Mouse (Mus musculus): ENCODE measurements around the gene Lsm7. TPM values are rescaled to one million over a fixed set of nuclear protein-coding genes. Genes with fewer than 3 reads are reported as not detected.

The Lsm7 gene
- polyA plus RNA-seq, 1 experiment from 2014 or later = 226 TPM

- Histone ChIP-seq H3K9me3 (replicated peaks) (no peaks in the 10 kb centered on the region), H3K27ac (replicated peaks) (no peak overlapping the region), H3K4me3 (replicated peaks) (no peak overlapping the region), H3K9ac (replicated peaks) (no peak overlapping the region), H3K4me2 (no peak overlapping the region), H3K27me3 (replicated peaks) (peaks cover 39% of the 10 kb centered on the region), H3K36me3 (no peaks in the 10 kb centered on the region), H3K4me1 (peaks cover 28% of the 10 kb centered on the region)
- 64% methylated on average over 8 of the region's 8 CpGs for WGBS
- no peak for ATAC-seq (ENCODE audit: low FRiP score)
Measured at GRCm38 (mm10) chr10:80845055-80845693, 9.8 kb downstream of the Lsm7 start.

GRCm38 (mm10) chr10:80843931-80844547 is 11.0 kb downstream of the Lsm7 start, which contains the start of gene Lingo3:
TSS of gene Lingo3 (minus strand) at chr10:80844039.
- H3K27ac ChIP-seq (replicated peaks) = no peak within 1 kb of the TSS
- WGBS = 8% methylated on average over 40 of the region's 51 CpGs

GRCm38 (mm10) chr10:80843087-80843930 is 11.7 kb downstream of the Lsm7 start:
- peak overlapping the region; percentile 64 for H3K9ac ChIP-seq (replicated peaks)
- H3K9me3 ChIP-seq (replicated peaks) = no peaks in the 10 kb centered on the region
- H3K27me3 ChIP-seq (replicated peaks) = peaks cover 39% of the 10 kb centered on the region
- peak overlapping the region; percentile 77 for H3K4me2 ChIP-seq
- 8% methylated on average over 32 of the region's 32 CpGs for WGBS
- no peaks in the 10 kb centered on the region for H3K36me3 ChIP-seq
- peak; percentile 40 for ATAC-seq (ENCODE audit: low FRiP score)
- no peak overlapping the region for H3K27ac ChIP-seq (replicated peaks)
- peaks cover 28% of the 10 kb centered on the region for H3K4me1 ChIP-seq
- peak overlapping the region; percentile 59 for H3K4me3 ChIP-seq (replicated peaks)

More at GRCm38 (mm10) chr10:80843931-80844547, 11.0 kb downstream of the Lsm7 start, which contains the start of gene Lingo3:
- H3K36me3 ChIP-seq = no peaks in the 10 kb centered on the region
- H3K27me3 ChIP-seq (replicated peaks) = peaks cover 39% of the 10 kb centered on the region
- H3K4me3 ChIP-seq (replicated peaks) = peak within 1 kb of the TSS; percentile 59
- peaks cover 28% of the 10 kb centered on the region for H3K4me1 ChIP-seq
- peak; percentile 60 for ATAC-seq (ENCODE audit: low FRiP score)
- H3K9me3 ChIP-seq (replicated peaks) = no peaks in the 10 kb centered on the region
- peak within 1 kb of the TSS; percentile 77 for H3K4me2 ChIP-seq
- H3K9ac ChIP-seq (replicated peaks) = peak within 1 kb of the TSS; percentile 64

DNA sequence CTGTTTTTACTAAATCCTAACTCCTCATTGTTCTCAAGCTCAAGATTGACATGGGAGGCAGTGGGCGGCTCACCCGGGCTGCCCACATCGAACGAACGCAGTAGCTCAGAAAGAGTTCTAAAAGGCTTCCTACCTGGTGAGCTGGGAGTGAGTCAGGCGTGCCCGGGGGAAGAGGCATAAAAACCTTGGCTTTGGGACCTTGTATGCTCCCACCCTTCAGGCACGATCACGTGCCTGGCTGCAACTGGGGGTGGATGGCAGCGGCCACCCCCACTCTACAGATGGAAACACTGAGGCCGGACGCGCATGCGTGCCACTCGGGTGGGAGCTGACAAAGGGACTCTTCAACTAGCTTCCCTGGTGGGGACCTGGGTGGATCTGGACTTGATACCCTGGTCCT is 12.7 kb downstream of the Lsm7 start:
- H3K27me3 ChIP-seq (replicated peaks) = peaks cover 41% of the 10 kb centered on the region
- 84% methylated on average over 15 of the region's 15 CpGs for WGBS

GRCm38 (mm10) chr10:80841685-80842084 is 13.3 kb downstream of the Lsm7 start:
- Histone ChIP-seq H3K27ac (replicated peaks) (no peak overlapping the region), H3K9me3 (replicated peaks) (no peaks in the 10 kb centered on the region), H3K9ac (replicated peaks) (no peak overlapping the region), H3K4me2 (no peak overlapping the region), H3K27me3 (replicated peaks) (peaks cover 48% of the 10 kb centered on the region), H3K36me3 (no peaks in the 10 kb centered on the region), H3K4me3 (replicated peaks) (no peak overlapping the region), H3K4me1 (peaks cover 28% of the 10 kb centered on the region)
- ATAC-seq (ENCODE audit: low FRiP score) = no peak
- 86% methylated on average over 2 of the region's 2 CpGs for WGBS

More for the DNA sequence above, 12.7 kb downstream of the Lsm7 start:
- peak overlapping the region; percentile 77; the same call in 1 of the 2 replicates for H3K4me2 ChIP-seq
- ATAC-seq (ENCODE audit: low FRiP score) = no peak
- no peak overlapping the region for H3K9ac ChIP-seq (replicated peaks)
- no peak overlapping the region for H3K27ac ChIP-seq (replicated peaks)
- H3K4me1 ChIP-seq = peaks cover 28% of the 10 kb centered on the region
- H3K9me3 ChIP-seq (replicated peaks) = no peaks in the 10 kb centered on the region
- H3K36me3 ChIP-seq = no peaks in the 10 kb centered on the region
- peak overlapping the region; percentile 59; the same call in 1 of the 2 replicates for H3K4me3 ChIP-seq (replicated peaks)

DNA sequence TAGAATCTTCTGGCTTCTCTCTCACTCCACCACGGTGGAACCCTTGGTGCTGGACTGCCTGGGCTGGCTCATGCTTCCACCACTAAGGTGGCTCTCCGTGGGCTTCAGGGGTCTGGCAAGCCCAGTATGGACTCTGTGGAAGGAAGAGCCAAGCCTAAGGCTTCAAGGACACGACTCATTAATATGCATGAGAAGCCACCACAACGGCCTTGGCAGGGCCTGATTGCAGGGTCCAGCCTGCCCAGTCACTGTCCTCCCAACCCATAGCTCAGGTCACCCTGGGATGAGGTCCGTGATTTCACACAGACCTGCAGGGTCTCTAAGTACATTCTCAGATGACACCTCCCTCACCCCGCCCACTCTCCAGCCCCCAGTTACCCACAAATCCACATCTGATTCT is 15.2 kb downstream of the Lsm7 start:
- Histone ChIP-seq H3K27me3 (replicated peaks) (peaks cover 55% of the 10 kb centered on the region), H3K4me2 (no peak overlapping the region), H3K4me1 (peaks cover 30% of the 10 kb centered on the region), H3K9me3 (replicated peaks) (no peaks in the 10 kb centered on the region), H3K9ac (replicated peaks) (0 out of 2 replicates have a peak overlapping the region, but pooled peaks have one; percentile 2), H3K36me3 (peaks cover 3% of the 10 kb centered on the region; the same call in 1 of the 2 replicates), H3K4me3 (replicated peaks) (no peak overlapping the region), H3K27ac (replicated peaks) (no peak overlapping the region)
- no peak for ATAC-seq (ENCODE audit: low FRiP score)
- 62% methylated on average over 6 of the region's 6 CpGs for WGBS

DNA sequence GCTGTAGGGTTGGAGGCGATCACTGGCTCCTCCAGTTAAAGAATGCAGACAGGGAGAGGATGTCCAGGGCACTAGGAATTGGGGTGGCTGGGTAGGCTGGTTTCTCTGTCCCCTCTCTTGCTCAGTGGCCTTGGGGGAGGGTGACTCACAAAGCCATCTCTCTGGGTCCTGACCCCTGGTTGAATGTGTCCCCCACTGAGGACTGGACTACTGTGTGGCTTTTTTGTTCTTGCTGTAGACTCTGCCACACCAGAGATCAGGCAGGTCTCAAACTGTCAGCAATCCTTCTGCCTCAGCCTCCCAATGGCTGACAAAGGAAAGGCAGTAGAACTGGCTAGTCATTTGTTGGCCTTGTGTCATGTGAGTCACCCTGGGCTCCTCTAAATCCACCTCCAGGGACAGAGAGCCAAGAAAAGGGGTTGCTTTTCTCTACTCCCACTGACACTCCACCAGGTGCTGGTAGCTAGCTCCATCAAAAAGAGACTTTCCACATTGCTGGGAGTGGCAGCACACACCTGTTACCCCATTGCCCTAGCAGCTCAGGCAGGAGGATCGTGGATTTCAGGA is 16.6 kb downstream of the Lsm7 start:
- H3K4me3 ChIP-seq (replicated peaks) = no peak overlapping the region
- peaks cover 16% of the 10 kb centered on the region for H3K36me3 ChIP-seq
- H3K9ac ChIP-seq (replicated peaks) = no peak overlapping the region
- no peak for ATAC-seq (ENCODE audit: low FRiP score)
- H3K4me1 ChIP-seq = peaks cover 20% of the 10 kb centered on the region
- peaks cover 56% of the 10 kb centered on the region for H3K27me3 ChIP-seq (replicated peaks)
- WGBS = 70% methylated on average over 2 of the region's 2 CpGs
- no peak overlapping the region for H3K4me2 ChIP-seq
- H3K27ac ChIP-seq (replicated peaks) = no peak overlapping the region
- H3K9me3 ChIP-seq (replicated peaks) = no peaks in the 10 kb centered on the region

GRCm38 (mm10) chr10:80837827-80838226 is 17.2 kb downstream of the Lsm7 start:
- Histone ChIP-seq H3K27ac (replicated peaks) (no peak overlapping the region), H3K4me3 (replicated peaks) (no peak overlapping the region), H3K9me3 (replicated peaks) (no peaks in the 10 kb centered on the region), H3K4me2 (no peak overlapping the region), H3K27me3 (replicated peaks) (peaks cover 54% of the 10 kb centered on the region), H3K36me3 (peaks cover 19% of the 10 kb centered on the region), H3K9ac (replicated peaks) (no peak overlapping the region), H3K4me1 (peaks cover 14% of the 10 kb centered on the region; the same call in 1 of the 2 replicates)
- ATAC-seq (ENCODE audit: low FRiP score) = no peak
- 11% methylated on average over 2 of the region's 2 CpGs for WGBS

- H3K36me3 ChIP-seq = peaks cover 19% of the 10 kb centered on the region
- H3K9ac ChIP-seq (replicated peaks) = no peak overlapping the region
- ATAC-seq (ENCODE audit: low FRiP score) = no peak
- H3K4me2 ChIP-seq = no peak overlapping the region
- no peak overlapping the region for H3K4me3 ChIP-seq (replicated peaks)
- WGBS = 45% methylated on average over 7 of the region's 7 CpGs
- no peaks in the 10 kb centered on the region for H3K9me3 ChIP-seq (replicated peaks)
- H3K27ac ChIP-seq (replicated peaks) = no peak overlapping the region
- peaks cover 45% of the 10 kb centered on the region for H3K27me3 ChIP-seq (replicated peaks)
- H3K4me1 ChIP-seq = peaks cover 8% of the 10 kb centered on the region; the same call in 1 of the 2 replicates
Measured at GRCm38 (mm10) chr10:80836949-80837379, 18.0 kb downstream of the Lsm7 start.

DNA sequence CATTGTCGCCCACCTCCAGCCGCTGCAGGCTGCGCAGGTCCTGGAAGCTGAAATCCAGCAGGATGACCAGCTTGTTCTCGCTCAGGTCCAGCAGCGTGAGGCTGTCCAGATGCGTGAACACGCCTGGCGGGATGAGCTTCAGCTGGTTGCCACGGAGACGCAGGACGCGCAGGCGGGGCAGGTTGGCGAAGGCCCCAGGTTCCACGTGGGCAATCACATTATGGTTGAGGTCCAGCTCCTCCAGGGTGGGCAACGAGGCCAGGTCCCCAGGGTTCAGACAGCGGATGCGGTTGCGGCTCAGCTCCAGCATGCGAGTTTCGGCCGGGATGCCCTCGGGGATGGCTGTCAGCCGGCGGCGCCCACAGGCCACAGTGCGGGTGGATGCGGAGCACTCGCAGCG is 19.4 kb downstream of the Lsm7 start:
- Histone ChIP-seq H3K27ac (replicated peaks) (no peak overlapping the region), H3K27me3 (replicated peaks) (peaks cover 44% of the 10 kb centered on the region), H3K4me1 (peaks cover 12% of the 10 kb centered on the region), H3K9me3 (replicated peaks) (no peaks in the 10 kb centered on the region), H3K4me2 (no peak overlapping the region), H3K4me3 (replicated peaks) (no peak overlapping the region), H3K36me3 (peaks cover 24% of the 10 kb centered on the region), H3K9ac (replicated peaks) (no peak overlapping the region)
- WGBS = 48% methylated on average over 30 of the region's 30 CpGs
- ATAC-seq (ENCODE audit: low FRiP score) = no peak

GRCm38 (mm10) chr10:80832818-80833217 is 22.2 kb downstream of the Lsm7 start:
- WGBS = 61% methylated on average over 7 of the region's 7 CpGs
- Histone ChIP-seq H3K4me3 (replicated peaks) (no peak overlapping the region), H3K27me3 (replicated peaks) (peaks cover 44% of the 10 kb centered on the region), H3K27ac (replicated peaks) (no peak overlapping the region), H3K9ac (replicated peaks) (no peak overlapping the region), H3K4me2 (no peak overlapping the region), H3K36me3 (peaks cover 40% of the 10 kb centered on the region), H3K4me1 (peaks cover 34% of the 10 kb centered on the region), H3K9me3 (replicated peaks) (no peaks in the 10 kb centered on the region)
- ATAC-seq (ENCODE audit: low FRiP score) = no peak
